Mouse (Mus musculus) ES-Bruce4 (cell line): ENCODE results near the gene Ache. TPM values are rescaled to one million over a fixed set of nuclear protein-coding genes. Genes with fewer than 3 reads are reported as not detected.
A peak's percentile ranks its signal among the peaks of the same experiment; 100 is the strongest.

Experiments used
- H3K27ac ChIP-seq: 2 replicates; pipeline ENCODE4 v1.5.1; 2012; ENCODE audit warnings: low read length, inconsistent platforms; ENCODE audit not compliant: insufficient read depth
- H3K27me3 ChIP-seq: 2 replicates; pipeline ENCODE4 v1.6.1; 2012; ENCODE audit warnings: mild to moderate bottlenecking, low read length, inconsistent platforms; ENCODE audit not compliant: control insufficient read depth, poor library complexity, insufficient read depth, severe bottlenecking
- H3K36me3 ChIP-seq: 2 replicates; pipeline ENCODE4 v1.6.1; 2012; ENCODE audit warnings: inconsistent platforms, mild to moderate bottlenecking, low read length, moderate library complexity; ENCODE audit not compliant: control insufficient read depth, poor library complexity, insufficient read depth, severe bottlenecking
- H3K4me1 ChIP-seq: one replicate; pipeline ENCODE4 v1.8.1; 2011; ENCODE audit warnings: low read length; ENCODE audit not compliant: control insufficient read depth, insufficient read depth
- H3K4me3 ChIP-seq: 2 replicates; pipeline ENCODE4 v1.5.1; 2011; ENCODE audit warnings: low read depth, mild to moderate bottlenecking, low read length
- H3K9ac ChIP-seq: 2 replicates; pipeline ENCODE4 v1.6.1; 2012; ENCODE audit warnings: low read depth, mild to moderate bottlenecking, inconsistent platforms; ENCODE audit not compliant: poor library complexity, severe bottlenecking
- H3K9me3 ChIP-seq: replicated peaks from 2 replicates; pipeline ENCODE4 v1.6.1; 2012; ENCODE audit warnings: mild to moderate bottlenecking, low read length, inconsistent platforms; ENCODE audit not compliant: control insufficient read depth, poor library complexity, insufficient read depth, severe bottlenecking
- CTCF ChIP-seq: IDR thresholded peaks from one replicate; pipeline ENCODE4 v1.8.1; 2011; ENCODE audit warnings: low read depth, low read length
- EP300 ChIP-seq: IDR thresholded peaks from 2 replicates; pipeline ENCODE4 v1.6.1; 2011; ENCODE audit warnings: low read depth, low read length; ENCODE audit not compliant: insufficient read depth
- POLR2A ChIP-seq: IDR thresholded peaks from one replicate; pipeline ENCODE4 v1.8.1; 2011; ENCODE audit warnings: low read length; ENCODE audit not compliant: insufficient read depth
- polyA plus RNA-seq: library from polyadenylated mRNA; stranded (reverse); fragments of >200 nt; gene quantifications from 2 replicates; pipeline ENCODE4 v1.2.4, GENCODE M21; 2011; ENCODE audit warnings: low read depth; ENCODE audit not compliant: missing spikeins, insufficient read depth, insufficient read length

The Ache gene
- polyA plus RNA-seq, 1 experiment = 0.31 TPM

DNA sequence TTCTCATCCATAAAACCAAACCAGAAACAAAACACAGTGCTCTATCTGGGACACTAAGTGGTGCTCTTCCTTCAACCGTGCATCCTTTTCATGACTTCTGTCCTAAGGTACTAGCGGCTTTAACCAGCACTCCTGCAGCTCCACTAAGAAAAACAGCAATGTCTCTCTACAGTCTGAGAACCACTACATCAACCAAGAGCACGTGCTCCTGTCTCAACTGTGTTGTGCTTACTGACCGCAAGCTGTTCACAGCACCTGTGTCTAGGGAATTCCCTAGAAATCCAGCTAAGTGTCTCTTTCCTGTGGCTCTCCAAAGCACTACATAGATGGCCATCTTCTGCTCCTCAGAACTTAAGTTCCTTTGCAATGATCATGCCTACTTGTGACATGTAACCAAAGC, 17.5 kb downstream of the Ache start:
- TF ChIP-seq EP300 (no peak), CTCF (no peak), POLR2A (no peak)
- peak overlapping the region; percentile 47 for H3K4me3 ChIP-seq
- peak overlapping the region; percentile 96 for H3K9ac ChIP-seq
- no peaks in the 10 kb centered on the region for H3K27me3 ChIP-seq
- peaks cover 70% of the 10 kb centered on the region for H3K36me3 ChIP-seq
- no peaks in the 10 kb centered on the region for H3K9me3 ChIP-seq
- peaks cover 5% of the 10 kb centered on the region for H3K4me1 ChIP-seq
- H3K27ac ChIP-seq = 0 out of 2 replicates have a peak overlapping the region, but pooled peaks have one; percentile 82

DNA sequence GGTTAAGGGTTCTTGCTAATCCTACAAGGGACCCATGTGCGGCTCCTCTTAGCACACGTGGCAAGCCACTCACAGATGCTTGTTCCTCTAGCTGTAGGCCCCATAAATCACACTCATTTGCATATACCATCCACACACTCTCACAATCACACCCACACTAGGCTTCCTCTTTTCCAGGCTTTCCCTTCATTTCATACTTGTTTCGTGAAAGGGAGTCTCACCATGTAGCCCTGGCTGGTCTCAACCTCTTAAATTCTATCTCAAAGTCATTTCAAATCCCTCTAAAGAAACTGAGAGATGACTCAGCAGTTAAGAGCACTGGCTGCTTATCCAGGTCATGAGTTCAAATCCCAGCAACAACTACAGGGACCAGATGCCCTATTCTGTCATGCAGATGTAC, 18.5 kb downstream of the Ache start:
- Histone ChIP-seq H3K36me3 (peaks cover 67% of the 10 kb centered on the region), H3K4me3 (peak overlapping the region; percentile 60), H3K4me1 (peaks cover 5% of the 10 kb centered on the region), H3K27ac (peak overlapping the region; percentile 82), H3K27me3 (no peaks in the 10 kb centered on the region), H3K9ac (peak overlapping the region; percentile 96), H3K9me3 (no peaks in the 10 kb centered on the region)
- TF ChIP-seq CTCF = no peak
- 0 out of 2 replicates have a peak, but pooled peaks have one; percentile 17 for TF ChIP-seq EP300
- no peak for TF ChIP-seq POLR2A

DNA sequence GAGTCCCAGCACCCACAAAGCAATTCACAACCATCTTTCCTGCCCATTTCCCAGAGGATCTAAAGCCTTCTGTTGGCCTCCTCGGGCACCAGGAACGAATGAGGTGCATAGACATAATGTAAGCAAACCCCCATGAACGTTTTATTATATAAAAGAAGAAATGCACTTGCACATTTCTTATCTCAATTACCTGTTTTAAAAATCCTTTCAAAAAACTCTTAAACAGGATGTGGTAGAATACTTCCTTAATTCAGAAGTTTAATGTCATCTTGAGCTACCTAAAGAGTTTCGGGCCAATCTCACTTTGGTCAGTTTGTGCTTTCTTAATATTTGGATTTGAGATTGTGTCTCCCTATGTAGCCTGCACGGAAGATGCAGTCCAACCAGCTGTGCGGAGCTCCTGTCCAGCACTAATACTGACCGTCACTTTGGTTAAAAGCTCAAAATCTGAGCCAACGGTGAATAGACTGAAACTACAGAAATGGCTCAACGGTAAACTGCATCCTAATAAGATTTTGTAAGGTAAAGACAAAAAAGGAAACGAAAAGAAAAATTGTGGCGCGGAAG, 19.2 kb downstream of the Ache start:
- no peaks in the 10 kb centered on the region for H3K27me3 ChIP-seq
- H3K9me3 ChIP-seq = no peaks in the 10 kb centered on the region
- TF ChIP-seq POLR2A (no peak), CTCF (no peak), EP300 (no peak)
- peaks cover 60% of the 10 kb centered on the region for H3K36me3 ChIP-seq
- H3K4me3 ChIP-seq = peak overlapping the region; percentile 96
- peak overlapping the region; percentile 96 for H3K9ac ChIP-seq
- H3K27ac ChIP-seq = peak overlapping the region; percentile 76
- peaks cover 5% of the 10 kb centered on the region for H3K4me1 ChIP-seq

DNA sequence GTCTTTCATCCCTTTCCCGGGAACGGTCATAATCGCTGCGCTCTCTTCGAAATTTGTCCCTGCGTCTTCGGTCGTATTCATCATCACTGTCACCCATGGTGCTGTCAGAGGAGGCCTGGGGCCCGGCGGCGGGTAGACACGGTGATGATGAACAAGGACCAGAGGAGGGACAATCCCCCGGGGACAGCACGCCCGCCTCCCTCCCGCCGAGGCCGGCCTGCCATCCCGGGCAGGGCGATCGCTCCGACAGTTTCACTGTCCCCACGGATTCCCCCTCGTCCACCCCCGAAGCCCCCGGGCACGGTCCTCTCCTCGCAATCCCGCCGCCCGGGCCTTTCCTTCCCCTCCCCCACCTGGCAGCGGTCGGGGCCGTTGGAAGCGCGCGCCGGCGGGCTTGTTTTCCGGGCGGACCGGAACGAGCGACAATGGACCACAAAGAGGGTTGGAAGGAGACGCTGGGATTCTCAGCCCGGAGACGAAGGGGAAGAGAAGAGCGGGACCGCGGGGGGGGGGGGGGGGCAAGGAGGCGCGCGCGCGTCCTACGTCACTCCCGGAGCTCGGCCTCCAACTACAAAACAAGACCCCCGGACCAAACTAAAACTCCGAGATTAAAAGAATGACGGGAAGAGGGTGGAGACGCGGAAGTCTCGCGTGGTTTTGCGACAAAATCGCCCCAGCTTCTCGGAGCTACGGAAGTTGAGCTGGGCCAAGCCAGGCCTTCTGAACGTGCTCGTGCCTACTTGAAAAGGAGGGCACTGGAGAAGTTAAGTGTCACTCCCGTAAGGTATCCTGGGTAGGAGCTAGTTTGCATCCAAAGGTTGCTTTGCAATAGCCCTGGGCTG, 20.0 kb downstream of the Ache start, which contains the start of gene Srrt:
Gene Srrt, minus strand, starts transcription at position 604 of the 842 bp plus-strand sequence.
- H3K27me3 ChIP-seq = no peaks in the 10 kb centered on the region
- peaks cover 3% of the 10 kb centered on the region for H3K4me1 ChIP-seq
- H3K36me3 ChIP-seq = peaks cover 52% of the 10 kb centered on the region
- no peaks in the 10 kb centered on the region for H3K9me3 ChIP-seq
- H3K4me3 ChIP-seq = peak within 1 kb of the TSS; percentile 96
- TF ChIP-seq EP300 (0 out of 2 replicates have a peak, but pooled peaks have one; percentile 15), CTCF (no peak), POLR2A (peak; percentile 77)
- H3K9ac ChIP-seq = peak within 1 kb of the TSS; percentile 96
- H3K27ac ChIP-seq = peak within 1 kb of the TSS; percentile 96

DNA sequence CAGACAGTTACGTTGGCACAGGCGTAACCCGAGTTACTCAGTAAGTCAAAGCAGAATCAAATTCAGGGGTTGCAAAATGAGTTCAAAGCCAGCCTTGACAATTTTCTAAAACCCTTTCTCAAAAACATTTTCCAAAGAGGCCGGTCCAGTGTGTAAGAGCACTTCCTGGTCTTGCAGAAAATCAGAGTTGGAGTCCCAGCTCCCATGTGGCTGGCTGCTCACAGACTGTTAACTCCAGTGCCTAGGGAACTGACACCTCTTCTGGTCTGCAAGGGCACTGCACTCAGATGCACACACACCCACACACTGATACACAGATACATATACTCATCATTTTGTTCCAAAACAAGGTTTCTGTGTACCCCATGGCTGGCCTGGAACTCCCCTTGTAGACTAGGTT, 21.0 kb downstream of the Ache start:
- Histone ChIP-seq H3K27ac (peak overlapping the region; percentile 96; the same call in 1 of the 2 replicates), H3K36me3 (peaks cover 42% of the 10 kb centered on the region), H3K9ac (peak overlapping the region; percentile 96), H3K27me3 (no peaks in the 10 kb centered on the region), H3K4me1 (peaks cover 5% of the 10 kb centered on the region), H3K4me3 (no peak overlapping the region), H3K9me3 (no peaks in the 10 kb centered on the region)
- TF ChIP-seq CTCF (peak; percentile 12), POLR2A (no peak), EP300 (no peak)
